Mouse (Mus musculus) stomach, embryonic 16.5 days (tissue): Measurements from ENCODE around the gene 4930572O03Rik. TPM values are rescaled to one million over a fixed set of nuclear protein-coding genes. Genes with fewer than 3 reads are reported as not detected.
"Not testable (repeated sequence)": the region's sequence is repeated elsewhere in the genome, so short reads cannot be mapped to it uniquely, and the experiment has no call there.

ENCODE experiments used
- ATAC-seq: fragments of 200-750 bp; cut with Nextera tagmentation; 2 replicates; pipeline ENCODE4 v1.8.0; 2017; ENCODE audit warnings: moderate number of reproducible peaks, moderate TSS enrichment; ENCODE audit not compliant: insufficient read depth, low FRiP score
- H3K27ac ChIP-seq: fragments of 300-500 bp; sonication (generic); 2 replicates; pipeline ENCODE4 v1.5.1; 2014; ENCODE audit warnings: low read length
- H3K27me3 ChIP-seq: fragments of 300-500 bp; sonication (generic); 2 replicates; pipeline ENCODE4 v1.6.1; 2014; ENCODE audit warnings: low read length, control low read depth, mixed read lengths; ENCODE audit not compliant: control insufficient read depth, insufficient read depth
- H3K36me3 ChIP-seq: fragments of 300-500 bp; sonication (generic); 2 replicates; pipeline ENCODE4 v1.6.1; 2014; ENCODE audit warnings: low read length; ENCODE audit not compliant: control insufficient read depth, insufficient read depth
- H3K4me1 ChIP-seq: fragments of 300-500 bp; sonication (generic); 2 replicates; pipeline ENCODE4 v1.6.1; 2014; ENCODE audit warnings: low read length, control low read depth, mixed read lengths; ENCODE audit not compliant: control insufficient read depth, insufficient read depth
- H3K4me2 ChIP-seq: fragments of 300-500 bp; sonication (generic); 2 replicates; pipeline ENCODE4 v1.6.1; 2014; ENCODE audit warnings: low read depth, low read length, mixed read lengths
- H3K4me3 ChIP-seq: fragments of 300-500 bp; sonication (generic); replicated peaks from 2 replicates; pipeline ENCODE4 v1.5.1; 2014; ENCODE audit warnings: mild to moderate bottlenecking, low read length
- H3K9ac ChIP-seq: fragments of 300-500 bp; sonication (generic); 2 replicates; pipeline ENCODE4 v1.6.1; 2014; ENCODE audit warnings: low read length
- H3K9me3 ChIP-seq: fragments of 300-500 bp; sonication (generic); replicated peaks from 2 replicates; pipeline ENCODE4 v1.6.1; 2016; ENCODE audit warnings: low read length, control low read depth; ENCODE audit not compliant: control insufficient read depth
- WGBS: fragments of 180-500 bp; shearing (Covaris S2); extraction: QIAGEN DNeasy Blood & Tissue Kit; methylation state at CpG from one replicate; pipeline ENCODE4 v1.1.7; 2014; 5-methylcytosine and 5-hydroxymethylcytosine counted together
- polyA plus RNA-seq: library from polyadenylated mRNA; unstranded; fragments of >200 nt; fragmentation: Nextera tagmentation; extraction: Ambion mirVana; gene quantifications from 2 replicates; pipeline ENCODE4 v1.2.1, GENCODE M21; 2015

Gene 4930572O03Rik
- polyA plus RNA-seq, 1 experiment from 2014 or later, result not detected

DNA sequence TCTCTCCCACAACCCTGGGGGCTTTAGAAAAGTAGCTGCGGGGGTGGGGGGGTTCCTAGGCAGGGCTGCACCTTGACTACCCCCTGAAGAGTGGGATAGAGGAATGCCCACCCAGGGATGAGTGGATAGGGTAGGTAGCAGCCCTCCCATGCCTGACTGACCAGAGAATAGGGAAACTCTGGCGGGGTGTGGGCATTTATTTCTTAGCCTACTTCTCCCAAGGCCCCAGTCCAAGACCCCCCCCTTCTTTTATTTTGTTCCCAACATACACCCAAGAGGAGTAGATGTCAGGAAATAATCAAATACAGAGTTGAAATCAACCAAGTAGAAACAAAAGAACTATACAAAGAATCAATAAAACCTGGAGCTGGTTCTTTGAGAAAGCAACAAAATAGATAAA lies 19.2 kb downstream of the 4930572O03Rik start:
- H3K4me2 ChIP-seq, H3K27me3 ChIP-seq, H3K9ac ChIP-seq, H3K36me3 ChIP-seq, H3K9me3 ChIP-seq, H3K4me1 ChIP-seq, ATAC-seq, H3K27ac ChIP-seq, H3K4me3 ChIP-seq: not testable (repeated sequence)
- 63% methylated on average over 2 of the region's 2 CpGs for WGBS

DNA sequence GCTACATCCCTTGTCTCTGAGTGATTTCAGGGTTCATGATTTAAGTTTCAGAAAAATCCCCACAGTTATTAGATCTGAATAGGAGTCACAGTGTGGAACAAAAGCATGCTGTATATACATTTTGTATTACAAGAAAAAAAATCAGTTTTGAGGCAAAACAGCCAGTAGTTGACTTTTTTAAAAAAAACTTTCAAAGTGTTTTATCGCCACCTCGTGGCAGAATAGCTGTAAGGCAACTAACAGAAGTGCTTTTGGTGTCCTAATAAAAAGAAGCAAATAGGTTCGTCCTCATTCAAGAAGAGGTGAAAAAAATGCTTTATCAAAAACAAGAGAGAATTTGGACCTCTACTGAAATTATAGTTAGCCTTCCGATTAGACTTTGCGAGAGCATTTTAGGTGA lies 26.8 kb downstream of the 4930572O03Rik start:
- WGBS, result 34% methylated on average over 5 of the region's 5 CpGs
- H3K9me3 ChIP-seq, H3K27me3 ChIP-seq, ATAC-seq, H3K27ac ChIP-seq, H3K4me2 ChIP-seq, H3K36me3 ChIP-seq, H3K4me3 ChIP-seq, H3K9ac ChIP-seq, H3K4me1 ChIP-seq: not testable (repeated sequence)

DNA sequence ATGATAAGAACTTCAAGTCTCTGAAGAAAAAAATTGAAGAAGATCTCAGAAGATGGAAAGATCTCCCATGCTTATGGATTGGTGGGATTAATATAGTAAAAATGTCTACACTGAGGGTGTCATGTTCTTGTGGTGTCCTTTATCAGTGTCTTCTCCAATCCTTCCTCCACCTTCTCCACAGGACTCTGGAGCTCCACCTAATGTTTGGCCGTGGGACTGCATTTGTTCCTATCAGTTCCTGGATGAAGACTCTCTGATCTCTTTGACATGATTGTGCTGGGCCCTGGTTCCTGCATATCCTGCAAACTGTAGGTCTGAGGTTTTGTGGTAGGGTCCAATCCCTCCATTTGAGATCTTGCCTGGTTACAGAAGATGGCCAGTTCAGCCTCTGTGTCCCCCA lies 28.7 kb downstream of the 4930572O03Rik start:
- not testable (repeated sequence) for H3K4me3 ChIP-seq, H3K9ac ChIP-seq, H3K27ac ChIP-seq, H3K36me3 ChIP-seq, ATAC-seq, H3K4me1 ChIP-seq, H3K27me3 ChIP-seq, H3K9me3 ChIP-seq, H3K4me2 ChIP-seq
- 26% methylated on average over 1 of the region's 1 CpGs for WGBS

DNA sequence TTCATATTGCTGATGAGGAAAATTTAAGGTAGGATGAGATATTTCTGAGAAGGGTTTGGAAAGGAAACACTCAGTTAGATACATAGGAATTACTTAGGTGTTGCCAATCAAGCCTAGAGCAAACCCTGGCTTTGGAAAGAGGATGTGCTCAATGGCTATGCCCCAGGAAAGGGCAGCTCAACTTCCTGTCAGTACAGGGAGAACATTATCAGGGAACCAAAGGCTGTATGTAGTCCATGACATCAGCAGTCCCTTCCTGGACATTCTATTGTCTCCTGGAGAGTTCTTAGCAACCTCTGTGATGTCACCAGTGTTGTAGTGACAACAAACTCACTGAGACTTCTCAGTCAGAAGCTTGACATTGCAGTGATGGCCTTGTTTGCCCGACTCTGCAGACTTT lies 38.1 kb downstream of the 4930572O03Rik start, which contains the start of gene Speer4d:
TSS of gene Speer4d (plus strand) at position 301 of the 400 bp plus-strand sequence.
- 45% methylated on average over 1 of the region's 1 CpGs for WGBS
- H3K27ac ChIP-seq, ATAC-seq, H3K36me3 ChIP-seq, H3K4me1 ChIP-seq, H3K27me3 ChIP-seq, H3K9me3 ChIP-seq, H3K4me3 ChIP-seq, H3K9ac ChIP-seq, H3K4me2 ChIP-seq: not testable (repeated sequence)

DNA sequence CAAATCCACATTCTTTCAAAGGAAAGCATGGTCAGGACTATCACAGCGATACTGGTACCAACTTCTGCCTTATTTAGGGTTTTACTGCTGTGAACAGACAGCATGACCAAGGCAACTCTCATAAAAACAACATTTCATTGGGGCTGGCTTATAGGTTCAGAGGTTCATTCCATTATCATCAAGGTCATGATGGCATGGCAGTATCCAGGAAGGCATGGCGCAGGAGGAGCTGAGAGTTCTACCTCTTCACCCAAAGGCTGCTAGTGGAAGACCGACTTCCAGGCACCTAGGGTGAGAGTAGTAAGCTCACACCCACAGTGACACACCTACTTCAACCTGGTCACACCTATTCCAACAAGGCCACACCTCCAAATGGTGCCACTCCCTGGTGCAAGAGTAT lies 40.7 kb downstream of the 4930572O03Rik start:
- not testable (repeated sequence) for H3K27ac ChIP-seq, H3K27me3 ChIP-seq, H3K9ac ChIP-seq, H3K9me3 ChIP-seq, ATAC-seq, H3K36me3 ChIP-seq, H3K4me1 ChIP-seq, H3K4me3 ChIP-seq, H3K4me2 ChIP-seq
- WGBS, result 74% methylated on average over 3 of the region's 3 CpGs

DNA sequence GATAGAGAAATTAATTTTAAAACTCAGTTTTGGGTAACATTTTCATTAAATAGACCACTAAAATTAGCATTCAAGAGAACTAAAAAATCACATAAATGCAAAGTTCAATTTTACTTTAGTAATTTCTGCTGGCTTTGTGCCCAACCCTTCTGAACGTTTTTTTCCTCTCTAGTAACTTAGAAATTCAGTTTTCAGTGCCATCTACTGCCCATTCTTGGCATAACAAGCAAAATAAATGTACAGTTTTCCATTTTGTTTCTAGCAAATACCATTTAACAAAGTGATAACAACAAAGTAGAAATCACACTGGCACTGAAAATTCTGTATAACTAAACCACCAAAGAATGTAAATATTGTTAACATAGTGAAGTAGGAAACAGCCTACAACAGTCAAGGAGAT lies 46.2 kb downstream of the 4930572O03Rik start:
- H3K36me3 ChIP-seq, H3K27me3 ChIP-seq, H3K4me1 ChIP-seq, ATAC-seq, H3K9ac ChIP-seq, H3K4me3 ChIP-seq, H3K27ac ChIP-seq, H3K4me2 ChIP-seq, H3K9me3 ChIP-seq: not testable (repeated sequence)
- 5% methylated on average over 1 of the region's 1 CpGs for WGBS

DNA sequence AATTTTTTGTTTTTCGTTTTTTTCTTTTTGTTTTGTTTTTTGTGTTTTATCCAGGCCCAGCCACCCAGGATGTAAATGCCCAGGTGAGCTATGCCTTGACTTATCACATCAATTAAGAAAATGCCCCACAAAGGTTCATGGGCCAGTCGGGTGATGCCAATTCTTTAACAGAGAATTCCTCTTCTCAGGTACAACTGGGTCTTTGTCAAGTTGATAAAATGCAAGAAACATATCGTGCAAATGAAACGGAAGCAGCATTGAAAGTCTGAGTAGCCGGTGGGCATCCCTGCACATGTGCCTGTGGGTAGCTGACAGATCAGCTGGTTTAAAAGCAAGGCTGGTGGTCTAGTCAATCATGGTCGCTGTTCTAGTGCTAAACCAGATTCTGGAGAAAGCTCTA lies 50.2 kb downstream of the 4930572O03Rik start:
- WGBS, result 67% methylated on average over 5 of the region's 6 CpGs
- not testable (repeated sequence) for H3K27ac ChIP-seq, H3K27me3 ChIP-seq, H3K9me3 ChIP-seq, H3K9ac ChIP-seq, H3K4me3 ChIP-seq, H3K4me1 ChIP-seq, H3K4me2 ChIP-seq, H3K36me3 ChIP-seq
- peak; percentile 69 for ATAC-seq

DNA sequence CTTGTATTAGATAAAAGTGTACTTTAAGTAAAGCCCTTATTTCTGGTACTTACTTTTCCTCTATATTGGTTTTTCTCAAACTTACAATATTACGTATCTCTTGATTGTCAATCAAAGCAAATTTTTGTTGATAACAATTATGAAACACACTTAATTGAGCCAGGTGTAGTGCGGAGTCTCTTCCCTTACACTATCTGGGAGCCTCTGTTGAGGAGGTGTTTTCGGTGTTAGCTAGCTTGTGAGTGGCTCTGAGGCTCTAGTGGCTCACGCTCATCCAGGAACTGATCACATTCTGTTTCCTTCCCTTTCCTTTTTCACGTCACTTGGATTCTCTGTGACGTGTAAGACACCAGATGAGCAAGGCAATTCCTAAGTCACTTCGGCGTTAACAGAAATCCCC lies 53.3 kb downstream of the 4930572O03Rik start:
- H3K9ac ChIP-seq, H3K4me2 ChIP-seq, H3K9me3 ChIP-seq, H3K4me3 ChIP-seq, H3K4me1 ChIP-seq, H3K36me3 ChIP-seq, H3K27me3 ChIP-seq, H3K27ac ChIP-seq, ATAC-seq: not testable (repeated sequence)
- 74% methylated on average over 8 of the region's 8 CpGs for WGBS

DNA sequence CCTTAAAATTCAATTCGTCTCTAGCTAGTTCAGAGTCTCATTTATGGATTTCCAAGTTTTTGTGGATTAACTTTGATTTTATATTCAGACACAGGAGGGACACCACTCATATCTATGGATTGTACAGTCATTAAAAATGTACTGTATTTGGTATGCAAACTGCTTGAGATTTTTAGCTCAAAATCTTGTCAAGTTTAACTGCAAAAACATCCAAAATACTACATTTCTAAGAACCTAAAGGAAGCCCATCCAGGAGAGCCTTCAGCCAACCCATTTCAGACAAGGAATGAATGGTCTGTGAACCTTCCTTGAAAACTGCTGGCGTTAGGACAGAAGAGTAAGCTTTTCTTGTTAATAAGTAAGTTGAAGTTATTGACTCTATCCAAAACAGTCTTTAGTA lies 53.9 kb downstream of the 4930572O03Rik start:
- 50% methylated on average over 2 of the region's 2 CpGs for WGBS
- H3K9ac ChIP-seq, H3K27me3 ChIP-seq, ATAC-seq, H3K4me2 ChIP-seq, H3K9me3 ChIP-seq, H3K36me3 ChIP-seq, H3K4me3 ChIP-seq, H3K4me1 ChIP-seq, H3K27ac ChIP-seq: not testable (repeated sequence)

DNA sequence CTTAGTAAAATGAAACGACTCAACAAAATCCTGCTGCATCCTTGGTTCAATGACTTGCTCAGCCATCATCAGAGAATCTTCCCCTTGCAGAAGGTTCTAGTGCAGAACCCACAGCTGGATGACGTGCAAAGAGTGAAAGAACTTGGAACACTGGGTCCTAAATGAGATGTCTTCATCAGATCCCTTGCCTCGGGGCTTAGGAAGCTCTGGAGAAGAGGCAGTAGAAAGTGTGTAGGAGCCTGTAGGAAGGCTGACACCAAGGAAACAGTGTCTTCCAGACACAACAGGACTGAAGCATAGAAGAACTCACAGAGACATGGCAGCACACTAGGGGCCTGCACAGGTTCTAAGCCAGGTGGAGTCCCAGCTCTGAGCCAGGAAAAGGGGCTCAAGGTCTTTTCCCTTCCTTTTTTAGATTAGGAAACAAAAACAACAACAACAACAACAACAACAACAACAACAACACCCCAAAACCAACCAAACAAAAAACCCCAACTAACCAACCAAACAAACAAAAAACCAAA lies 54.4 kb downstream of the 4930572O03Rik start:
- not testable (repeated sequence) for ATAC-seq, H3K4me1 ChIP-seq, H3K27ac ChIP-seq, H3K4me2 ChIP-seq, H3K36me3 ChIP-seq, H3K4me3 ChIP-seq, H3K27me3 ChIP-seq, H3K9ac ChIP-seq, H3K9me3 ChIP-seq
- WGBS, result 64% methylated on average over 3 of the region's 3 CpGs
